Mouse (Mus musculus) spleen, postnatal 14 days (tissue): ENCODE measurements at regions not wholly inside any gene's neighbourhood (a gene's known extent, or its start where the extent isn't known, plus 50 kb on each side); places are given as distances from the start of the nearest gene placed in this dataset.

ENCODE experiments used
- DNase-seq, 2 experiments: peaks; one replicate each; pipeline ENCODE4 v3.0.0; 2021 to 2022; ENCODE audit warnings: low spot score in 2 of 2

GRCm38 (mm10) chr7:128834894-128835293, 90.2 kb downstream of the Sec23ip start:
- no peak for DNase-seq

GRCm38 (mm10) chr7:128836435-128836834, 91.7 kb downstream of the Sec23ip start:
- DNase-seq: no peak

- no peak for DNase-seq
Measured at GRCm38 (mm10) chr7:128842561-128842960, 97.8 kb downstream of the Sec23ip start.

GRCm38 (mm10) chr7:128843576-128843975, 98.8 kb downstream of the Sec23ip start:
- no peak for DNase-seq

- no peak for DNase-seq
Measured at GRCm38 (mm10) chr7:128849261-128849660, 104.5 kb downstream of the Sec23ip start.

GRCm38 (mm10) chr7:128854193-128854592, 109.5 kb downstream of the Sec23ip start:
- DNase-seq: no peak

GRCm38 (mm10) chr7:128854690-128855343, 110.1 kb downstream of the Sec23ip start:
- DNase-seq: no peak

GRCm38 (mm10) chr7:128860141-128860540, 115.4 kb downstream of the Sec23ip start:
- DNase-seq: peak in 1 of 2 experiments; percentile 36

- DNase-seq: no peak
Measured at GRCm38 (mm10) chr7:128860709-128861108, 116.0 kb downstream of the Sec23ip start.

GRCm38 (mm10) chr7:128861376-128861775, 116.6 kb downstream of the Sec23ip start:
- DNase-seq: no peak

- no peak for DNase-seq
Measured at GRCm38 (mm10) chr7:128868799-128869198, 124.1 kb downstream of the Sec23ip start.

- DNase-seq: no peak
Measured at GRCm38 (mm10) chr7:128884015-128884414, 139.3 kb downstream of the Sec23ip start.

- no peak for DNase-seq
Measured at GRCm38 (mm10) chr7:128885551-128885950, 140.8 kb downstream of the Sec23ip start.

GRCm38 (mm10) chr7:128910134-128910533, 165.4 kb downstream of the Sec23ip start:
- no peak for DNase-seq

- no peak for DNase-seq
Measured at GRCm38 (mm10) chr7:128937976-128938730, 193.4 kb downstream of the Sec23ip start.

- no peak for DNase-seq
Measured at GRCm38 (mm10) chr7:128960575-128960974, 215.8 kb downstream of the Sec23ip start.

- no peak for DNase-seq
Measured at GRCm38 (mm10) chr7:128979904-128980303, 235.2 kb downstream of the Sec23ip start.

GRCm38 (mm10) chr7:128980827-128981226, 236.1 kb downstream of the Sec23ip start:
- no peak for DNase-seq

GRCm38 (mm10) chr7:128998759-128999158, 254.0 kb downstream of the Sec23ip start:
- no peak for DNase-seq

- DNase-seq: no peak
Measured at GRCm38 (mm10) chr7:129002419-129002818, 254.4 kb upstream of the Plpp4 start.

GRCm38 (mm10) chr7:129003150-129003549, 253.7 kb upstream of the Plpp4 start:
- no peak for DNase-seq

GRCm38 (mm10) chr7:129016353-129016752, 240.5 kb upstream of the Plpp4 start:
- no peak for DNase-seq

GRCm38 (mm10) chr7:129027116-129027515, 229.7 kb upstream of the Plpp4 start:
- DNase-seq: no peak
